Mouse (Mus musculus) C3H10T1/2 (cell line): ENCODE measurements around the gene Naf1. TPM values are rescaled to one million over a fixed set of nuclear protein-coding genes. Genes with fewer than 3 reads are reported as not detected.

Experiments used
- polyA plus RNA-seq, 2 experiments: library from polyadenylated mRNA; unstranded; fragments of >200 nt; fragmentation: generic; extraction: Trizol; gene quantifications; one replicate each; pipeline ENCODE4 v1.2.1; 2012; ENCODE audit warnings: missing spikeins in 2 of 2

The Naf1 gene
- polyA plus RNA-seq: 1 to 10 TPM; 1.5 to 4.1 TPM

GRCm38 (mm10) chr8:66860023-66860422 is at the start of gene Naf1:
TSS of gene Naf1 (plus strand) at chr8:66860217.

Other genes starting within 250 kb of the Naf1 start
- not detected for gene Npy5r, start 172.1 kb upstream of the Naf1 start, polyA plus RNA-seq
- gene Npy1r, start 163.0 kb upstream of the Naf1 start, polyA plus RNA-seq: under 1 TPM in 1 of 2 experiments, not detected in 1; 0.66 TPM